Mouse (Mus musculus): ENCODE measurements around the gene Wdr17.

GRCm38 (mm10) chr8:54827974-54828373 lies 59.0 kb downstream of the Wdr17 start:
- TF ChIP-seq BHLHE40 (IDR thresholded peaks at IDR 0.05; ENCODE audit: low read depth, low read length) (no peak), POLR2A (IDR thresholded peaks at IDR 0.05; ENCODE audit: low read depth, low read length) (no peak), MAZ (IDR thresholded peaks at IDR 0.05; ENCODE audit: low read depth, low read length) (no peak)

All from CH12.LX (cell line).